Mouse (Mus musculus) ES-Bruce4 (cell line): ENCODE results near the gene Inpp4b. TPM values are rescaled to one million over a fixed set of nuclear protein-coding genes. Genes with fewer than 3 reads are reported as not detected.

Experiments
- H3K27ac ChIP-seq: 2 replicates; pipeline ENCODE4 v1.5.1; 2012; ENCODE audit warnings: low read length, inconsistent platforms; ENCODE audit not compliant: insufficient read depth
- H3K27me3 ChIP-seq: 2 replicates; pipeline ENCODE4 v1.6.1; 2012; ENCODE audit warnings: mild to moderate bottlenecking, low read length, inconsistent platforms; ENCODE audit not compliant: control insufficient read depth, poor library complexity, insufficient read depth, severe bottlenecking
- H3K36me3 ChIP-seq: 2 replicates; pipeline ENCODE4 v1.6.1; 2012; ENCODE audit warnings: inconsistent platforms, mild to moderate bottlenecking, low read length, moderate library complexity; ENCODE audit not compliant: control insufficient read depth, poor library complexity, insufficient read depth, severe bottlenecking
- H3K4me1 ChIP-seq: one replicate; pipeline ENCODE4 v1.8.1; 2011; ENCODE audit warnings: low read length; ENCODE audit not compliant: control insufficient read depth, insufficient read depth
- H3K4me3 ChIP-seq: 2 replicates; pipeline ENCODE4 v1.5.1; 2011; ENCODE audit warnings: low read depth, mild to moderate bottlenecking, low read length
- H3K9ac ChIP-seq: 2 replicates; pipeline ENCODE4 v1.6.1; 2012; ENCODE audit warnings: low read depth, mild to moderate bottlenecking, inconsistent platforms; ENCODE audit not compliant: poor library complexity, severe bottlenecking
- H3K9me3 ChIP-seq: replicated peaks from 2 replicates; pipeline ENCODE4 v1.6.1; 2012; ENCODE audit warnings: mild to moderate bottlenecking, low read length, inconsistent platforms; ENCODE audit not compliant: control insufficient read depth, poor library complexity, insufficient read depth, severe bottlenecking
- CTCF ChIP-seq: IDR thresholded peaks from one replicate; pipeline ENCODE4 v1.8.1; 2011; ENCODE audit warnings: low read depth, low read length
- EP300 ChIP-seq: IDR thresholded peaks from 2 replicates; pipeline ENCODE4 v1.6.1; 2011; ENCODE audit warnings: low read depth, low read length; ENCODE audit not compliant: insufficient read depth
- POLR2A ChIP-seq: IDR thresholded peaks from one replicate; pipeline ENCODE4 v1.8.1; 2011; ENCODE audit warnings: low read length; ENCODE audit not compliant: insufficient read depth
- polyA plus RNA-seq: library from polyadenylated mRNA; stranded (reverse); fragments of >200 nt; gene quantifications from 2 replicates; pipeline ENCODE4 v1.2.4, GENCODE M21; 2011; ENCODE audit warnings: low read depth; ENCODE audit not compliant: missing spikeins, insufficient read depth, insufficient read length

Gene Inpp4b
- polyA plus RNA-seq, 1 experiment, result not detected

DNA sequence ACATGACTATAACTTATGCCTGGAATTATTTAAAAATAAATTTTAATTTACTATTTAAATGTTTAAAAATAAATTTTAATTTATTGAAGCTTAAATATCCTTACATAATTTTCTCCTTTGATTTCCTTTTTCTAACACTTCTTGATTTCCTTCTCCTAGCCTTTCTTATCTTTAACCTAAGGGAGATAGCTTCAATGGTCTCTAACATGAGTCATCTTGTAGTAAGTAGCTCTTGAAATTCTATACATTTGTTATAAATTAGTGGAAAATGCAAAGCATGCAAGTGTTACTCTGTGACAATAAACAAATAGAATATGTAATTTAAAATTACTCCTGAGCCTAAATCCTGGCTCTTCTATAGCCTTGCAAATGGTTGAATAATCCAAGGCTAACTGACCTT lies 520.4 kb downstream of the Inpp4b start:
- TF ChIP-seq CTCF, result no peak
- no peak for TF ChIP-seq EP300
- TF ChIP-seq POLR2A, result no peak
- H3K36me3 ChIP-seq, result no peaks in the 10 kb centered on the region
- no peak overlapping the region for H3K4me3 ChIP-seq
- no peaks in the 10 kb centered on the region for H3K27me3 ChIP-seq
- H3K27ac ChIP-seq, result no peak overlapping the region
- H3K9me3 ChIP-seq, result no peaks in the 10 kb centered on the region
- no peak overlapping the region for H3K9ac ChIP-seq
- no peaks in the 10 kb centered on the region for H3K4me1 ChIP-seq

- Histone ChIP-seq H3K27ac (no peak overlapping the region), H3K36me3 (no peaks in the 10 kb centered on the region), H3K27me3 (no peaks in the 10 kb centered on the region), H3K9ac (no peak overlapping the region), H3K9me3 (no peaks in the 10 kb centered on the region), H3K4me1 (no peaks in the 10 kb centered on the region), H3K4me3 (no peak overlapping the region)
- TF ChIP-seq EP300 (no peak), POLR2A (no peak), CTCF (no peak)
Observed at GRCm38 (mm10) chr8:81864318-81864717, 522.0 kb downstream of the Inpp4b start.

DNA sequence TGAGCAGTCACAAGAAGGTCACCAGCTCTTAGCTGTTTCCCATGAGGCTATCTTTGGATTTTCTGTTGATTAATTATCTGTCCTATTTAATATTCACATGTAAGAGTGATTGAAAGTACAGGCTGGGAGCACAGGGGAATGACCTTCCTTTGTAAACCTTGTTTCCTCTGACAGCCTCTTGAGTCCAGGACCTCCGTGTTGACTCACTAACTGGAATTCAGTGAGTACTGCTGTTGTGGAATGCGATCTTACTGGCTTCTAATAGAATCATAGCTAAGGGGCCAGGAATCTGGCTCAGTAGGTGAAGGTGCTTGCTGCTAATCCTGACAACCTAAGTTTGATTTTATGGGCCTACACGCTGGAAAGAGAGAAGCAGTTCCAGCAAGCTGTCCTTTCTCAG lies 523.3 kb downstream of the Inpp4b start:
- Histone ChIP-seq H3K27me3 (no peaks in the 10 kb centered on the region), H3K9ac (no peak overlapping the region), H3K4me1 (no peaks in the 10 kb centered on the region), H3K27ac (no peak overlapping the region), H3K36me3 (no peaks in the 10 kb centered on the region), H3K9me3 (no peaks in the 10 kb centered on the region), H3K4me3 (no peak overlapping the region)
- no peak for TF ChIP-seq CTCF
- no peak for TF ChIP-seq POLR2A
- no peak for TF ChIP-seq EP300

- Histone ChIP-seq H3K9me3 (no peaks in the 10 kb centered on the region), H3K4me1 (no peaks in the 10 kb centered on the region), H3K27me3 (no peaks in the 10 kb centered on the region)
Observed at GRCm38 (mm10) chr8:81867020-81867419, 524.7 kb downstream of the Inpp4b start.

GRCm38 (mm10) chr8:81870466-81870865 lies 528.1 kb downstream of the Inpp4b start:
- H3K27me3 ChIP-seq, result no peaks in the 10 kb centered on the region
- no peak overlapping the region for H3K4me3 ChIP-seq
- H3K27ac ChIP-seq, result no peak overlapping the region
- H3K9me3 ChIP-seq, result no peaks in the 10 kb centered on the region
- no peaks in the 10 kb centered on the region for H3K4me1 ChIP-seq
- H3K36me3 ChIP-seq, result no peaks in the 10 kb centered on the region
- H3K9ac ChIP-seq, result no peak overlapping the region
- TF ChIP-seq POLR2A, result no peak
- no peak for TF ChIP-seq EP300
- TF ChIP-seq CTCF, result no peak

More at GRCm38 (mm10) chr8:81867020-81867419, 524.7 kb downstream of the Inpp4b start:
- Histone ChIP-seq H3K36me3 (no peaks in the 10 kb centered on the region), H3K4me3 (no peak overlapping the region), H3K27ac (no peak overlapping the region), H3K9ac (no peak overlapping the region)
- TF ChIP-seq CTCF (no peak), EP300 (no peak), POLR2A (no peak)

DNA sequence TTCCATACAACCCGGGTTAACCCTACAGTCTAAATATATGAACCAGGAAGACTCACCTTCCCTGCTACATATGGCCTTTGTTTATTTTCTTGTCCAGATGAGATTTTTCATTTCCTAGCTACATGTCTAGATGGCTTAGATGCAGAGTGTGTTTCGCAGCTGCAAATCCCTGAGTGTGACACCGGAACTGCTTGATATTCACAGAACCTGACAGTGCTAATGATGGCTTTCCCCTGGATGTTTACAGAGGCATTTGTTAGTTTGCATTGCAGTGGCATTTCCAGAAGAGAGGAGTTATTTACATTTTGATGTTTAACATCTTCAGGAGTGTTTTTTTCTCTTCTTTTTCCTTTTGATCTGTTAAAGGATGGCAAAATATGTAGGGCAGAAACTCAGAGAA lies 537.7 kb downstream of the Inpp4b start:
- Histone ChIP-seq H3K36me3 (no peaks in the 10 kb centered on the region), H3K27ac (no peak overlapping the region), H3K9ac (no peak overlapping the region), H3K27me3 (no peaks in the 10 kb centered on the region), H3K9me3 (no peaks in the 10 kb centered on the region), H3K4me3 (no peak overlapping the region), H3K4me1 (no peaks in the 10 kb centered on the region)
- TF ChIP-seq EP300 (no peak), POLR2A (no peak), CTCF (no peak)
